Mouse (Mus musculus) heart, postnatal 0 days (tissue): Measurements from ENCODE around the gene Gm37240. TPM values are rescaled to one million over a fixed set of nuclear protein-coding genes. Genes with fewer than 3 reads are reported as not detected.
"Not testable (repeated sequence)": the region's sequence is repeated elsewhere in the genome, so short reads cannot be mapped to it uniquely, and the experiment has no call there.

ENCODE experiments used
- ATAC-seq: fragments of 200-750 bp; cut with Nextera tagmentation; 2 replicates; pipeline ENCODE4 v1.8.0; 2017; ENCODE audit warnings: low read depth, moderate number of reproducible peaks, moderate library complexity; ENCODE audit not compliant: insufficient read depth
- DNase-seq: peaks from one replicate; pipeline ENCODE4 v3.0.0-alpha.2; 2016; ENCODE audit warnings: low spot score
- H3K27ac ChIP-seq: fragments of 300-500 bp; sonication (generic); 2 replicates; pipeline ENCODE4 v1.5.1; 2014; ENCODE audit warnings: low read depth, mild to moderate bottlenecking
- H3K27me3 ChIP-seq: fragments of 300-500 bp; sonication (generic); 2 replicates; pipeline ENCODE4 v1.6.1; 2014; ENCODE audit warnings: low read length, mixed read lengths; ENCODE audit not compliant: control insufficient read depth, insufficient read depth
- H3K36me3 ChIP-seq: fragments of 300-500 bp; sonication (generic); replicated peaks from 2 replicates; pipeline ENCODE4 v1.6.1; 2014; ENCODE audit warnings: low read length, mixed read lengths; ENCODE audit not compliant: control insufficient read depth, insufficient read depth
- H3K4me1 ChIP-seq: fragments of 300-500 bp; sonication (generic); 2 replicates; pipeline ENCODE4 v1.6.1; 2014; ENCODE audit warnings: antibody characterized with exemption; ENCODE audit not compliant: control insufficient read depth, insufficient read depth
- H3K4me2 ChIP-seq: fragments of 300-500 bp; sonication (generic); 2 replicates; pipeline ENCODE4 v1.6.1; 2014; ENCODE audit warnings: low read depth, mild to moderate bottlenecking, low read length, moderate library complexity
- H3K4me3 ChIP-seq: fragments of 300-500 bp; sonication (generic); 2 replicates; pipeline ENCODE4 v1.5.1; 2014; ENCODE audit warnings: low read depth, low read length
- H3K9ac ChIP-seq: fragments of 300-500 bp; sonication (generic); replicated peaks from 2 replicates; pipeline ENCODE4 v1.6.1; 2014; ENCODE audit warnings: low read depth, low read length, mixed read lengths
- H3K9me3 ChIP-seq: fragments of 300-500 bp; sonication (generic); replicated peaks from 2 replicates; pipeline ENCODE4 v1.6.1; 2016; ENCODE audit warnings: low read length; ENCODE audit not compliant: control insufficient read depth
- CTCF ChIP-seq: IDR thresholded peaks from 2 replicates; pipeline ENCODE4 v1.5.1; 2016; ENCODE audit warnings: antibody characterized with exemption, control low read depth, low read depth
- EP300 ChIP-seq: IDR thresholded peaks from 2 replicates; pipeline ENCODE4 v1.6.1; 2016; ENCODE audit warnings: antibody characterized with exemption, low read depth
- WGBS: fragments of 180-500 bp; shearing (Covaris S2); extraction: QIAGEN DNeasy Blood & Tissue Kit; methylation state at CpG from one replicate; pipeline ENCODE4 v1.1.7; 2014; 5-methylcytosine and 5-hydroxymethylcytosine counted together
- polyA plus RNA-seq: library from polyadenylated mRNA; unstranded; fragments of >200 nt; fragmentation: Nextera tagmentation; extraction: Ambion mirVana; gene quantifications from 2 replicates; pipeline ENCODE4 v1.2.1, GENCODE M21; 2015
- total RNA-seq: library from RNA; depleted of rRNA; stranded (reverse); fragments of >200 nt; gene quantifications from 2 replicates; pipeline ENCODE4 v1.2.3, GENCODE M21; 2014; ENCODE audit warnings: low replicate concordance

Gene Gm37240
- total and polyA plus RNA-seq, 2 experiments from 2014 or later, result 21.7 to 72.1 TPM

DNA sequence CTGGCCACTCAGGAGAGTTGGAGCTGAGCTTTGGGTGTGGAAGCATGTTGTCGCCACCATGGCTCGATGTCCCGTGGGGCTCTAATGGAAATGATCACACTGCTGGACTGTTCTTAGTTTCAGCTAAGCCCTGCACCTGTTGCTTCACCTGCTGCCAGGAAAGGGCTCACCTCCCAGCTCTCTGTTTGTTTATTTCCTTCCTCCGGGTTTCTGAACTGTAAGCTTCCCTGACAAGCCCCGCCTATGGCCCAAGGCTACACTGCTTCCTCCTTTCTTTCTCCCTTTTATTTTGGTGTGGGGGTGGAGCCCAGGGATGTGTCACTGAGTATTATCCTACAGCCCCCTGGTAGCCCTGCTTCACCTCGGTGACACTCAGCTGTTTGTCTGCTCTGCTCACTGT, 1230.1 kb downstream of the Gm37240 start:
- Histone ChIP-seq H3K36me3 (no peaks in the 10 kb centered on the region), H3K4me2 (no peak overlapping the region), H3K9ac (no peak overlapping the region), H3K4me1 (peaks cover 17% of the 10 kb centered on the region), H3K27me3 (no peaks in the 10 kb centered on the region), H3K4me3 (no peak overlapping the region), H3K9me3 (no peaks in the 10 kb centered on the region), H3K27ac (no peak overlapping the region)
- no peak for DNase-seq
- WGBS, result 67% methylated on average over 6 of the region's 6 CpGs
- no peak for ATAC-seq
- TF ChIP-seq EP300 (no peak), CTCF (no peak)

DNA sequence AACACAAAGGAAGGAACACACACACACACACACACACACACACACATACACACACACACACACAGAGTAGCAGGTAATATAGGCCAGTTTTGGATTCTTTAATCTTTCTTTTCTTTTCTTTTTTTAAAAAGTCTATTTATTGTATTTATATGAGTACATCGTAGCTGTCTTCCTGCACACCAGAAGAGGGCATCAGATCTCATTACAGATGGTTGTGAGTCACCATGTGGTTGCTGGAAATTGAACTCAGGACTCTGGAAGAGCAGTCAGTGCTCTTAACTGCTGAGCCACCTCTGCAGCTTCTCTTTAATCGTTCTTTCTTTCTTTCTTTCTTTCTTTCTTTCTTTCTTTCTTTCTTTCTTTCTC, 1231.5 kb downstream of the Gm37240 start:
- H3K27ac ChIP-seq, H3K9me3 ChIP-seq, ATAC-seq, DNase-seq, H3K36me3 ChIP-seq, H3K4me3 ChIP-seq, H3K27me3 ChIP-seq: not testable (repeated sequence)
- peaks cover 17% of the 10 kb centered on the region for H3K4me1 ChIP-seq
- peak overlapping the region; percentile 49 for H3K4me2 ChIP-seq
- 0 out of 2 replicates have a peak overlapping the region, but pooled peaks have one; percentile 33 for H3K9ac ChIP-seq
- 77% methylated on average over 2 of the region's 2 CpGs for WGBS

DNA sequence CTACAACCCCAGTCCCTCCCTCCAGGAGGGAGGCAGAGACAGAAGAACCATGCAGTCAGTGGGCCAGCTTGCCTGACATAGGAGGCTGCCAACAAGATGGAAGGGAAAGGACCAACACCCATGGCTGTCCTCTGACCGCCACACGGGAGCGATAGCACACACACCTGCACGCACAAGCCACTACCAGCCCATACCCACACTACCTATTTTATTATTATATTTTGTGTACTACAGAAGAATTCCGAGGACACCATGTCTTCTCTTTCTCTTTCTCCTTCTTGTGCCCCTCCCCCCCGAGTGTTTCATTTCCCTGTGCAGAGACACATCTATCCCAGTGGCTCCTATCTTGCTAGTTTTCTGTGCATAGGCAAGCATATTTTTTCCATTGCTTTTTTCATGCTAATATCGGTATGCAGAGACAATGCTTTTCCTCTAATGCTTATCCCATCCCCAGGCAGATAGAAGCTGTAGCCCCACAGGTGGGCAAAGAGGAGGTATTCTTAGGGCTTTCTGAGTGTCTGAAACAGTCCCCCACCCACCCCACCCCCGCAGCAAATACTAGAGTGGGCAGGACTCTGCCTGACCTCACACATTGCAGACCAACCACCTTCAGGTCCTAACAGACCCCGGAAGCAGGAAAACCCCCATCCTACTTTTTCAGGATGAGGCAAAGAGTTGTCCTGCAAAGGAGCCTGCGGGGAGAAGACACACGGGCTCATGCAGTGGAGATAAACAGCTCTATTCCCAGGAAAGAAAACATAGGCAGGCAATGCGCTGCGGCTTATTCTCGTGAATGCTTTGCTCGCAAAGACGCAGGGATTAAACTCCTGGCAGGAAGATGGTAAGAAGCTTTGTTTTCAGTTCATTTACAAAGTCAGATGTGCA, 1232.2 kb downstream of the Gm37240 start:
- peak overlapping the region; percentile 33; the same call in 1 of the 2 replicates for H3K9ac ChIP-seq
- H3K4me2 ChIP-seq, result peak overlapping the region; percentile 49
- H3K36me3 ChIP-seq, result no peaks in the 10 kb centered on the region
- H3K4me3 ChIP-seq, result peak overlapping the region; percentile 6
- ATAC-seq (no peak), DNase-seq (no peak)
- no peaks in the 10 kb centered on the region for H3K9me3 ChIP-seq
- WGBS, result 25% methylated on average over 16 of the region's 16 CpGs
- no peaks in the 10 kb centered on the region for H3K27me3 ChIP-seq
- H3K27ac ChIP-seq, result peak overlapping the region; percentile 88
- TF ChIP-seq CTCF (no peak), EP300 (no peak)
- H3K4me1 ChIP-seq, result peaks cover 17% of the 10 kb centered on the region

- Histone ChIP-seq H3K36me3 (no peaks in the 10 kb centered on the region), H3K4me1 (peaks cover 17% of the 10 kb centered on the region), H3K4me2 (peak overlapping the region; percentile 49), H3K27me3 (no peaks in the 10 kb centered on the region), H3K27ac (peak overlapping the region; percentile 88), H3K4me3 (peak overlapping the region; percentile 20), H3K9me3 (no peaks in the 10 kb centered on the region), H3K9ac (no peak overlapping the region)
- ATAC-seq (peak; percentile 31), DNase-seq (peak; percentile 54)
- WGBS, result 4% methylated on average over 12 of the region's 12 CpGs
- TF ChIP-seq EP300 (no peak), CTCF (no peak)
Measured at GRCm38 (mm10) chr3:84654246-84654826, 1233.0 kb downstream of the Gm37240 start.

GRCm38 (mm10) chr3:84653557-84654245, 1233.6 kb downstream of the Gm37240 start:
- Histone ChIP-seq H3K36me3 (no peaks in the 10 kb centered on the region), H3K27me3 (no peaks in the 10 kb centered on the region), H3K9ac (no peak overlapping the region), H3K4me3 (peak overlapping the region; percentile 20), H3K4me1 (peaks cover 17% of the 10 kb centered on the region), H3K9me3 (no peaks in the 10 kb centered on the region), H3K4me2 (peak overlapping the region; percentile 49), H3K27ac (peak overlapping the region; percentile 88)
- 11% methylated on average over 14 of the region's 14 CpGs for WGBS
- TF ChIP-seq EP300, result no peak
- no peak for TF ChIP-seq CTCF
- no peak for ATAC-seq
- no peak for DNase-seq
